Mouse (Mus musculus): Measurements from ENCODE around the gene Gm5458. TPM values are rescaled to one million over a fixed set of nuclear protein-coding genes. Genes with fewer than 3 reads are reported as not detected.
"Not testable (repeated sequence)": the region's sequence is repeated elsewhere in the genome, so short reads cannot be mapped to it uniquely, and the experiment has no call there.

Gm5458 gene
- not detected in 2 replicates for polyA plus RNA-seq (2015; fragmentation: Nextera tagmentation; extraction: Ambion mirVana)

GRCm38 (mm10) chr14:19602481-19602880 lies at the start of gene Gm5458:
TSS of gene Gm5458 (minus strand) at chr14:19602581.
- not testable (repeated sequence) for DNase-seq (ENCODE audit: low spot score); H3K27ac ChIP-seq (ENCODE audit: low read length); H3K4me3 ChIP-seq (ENCODE audit: low read depth, low read length); H3K9ac ChIP-seq (replicated peaks; ENCODE audit: low read depth); H3K9me3 ChIP-seq (ENCODE audit: low read length); H3K4me2 ChIP-seq (replicated peaks; ENCODE audit: low read depth, low read length); H3K4me1 ChIP-seq (ENCODE audit: insufficient read depth, low read depth, low read length); H3K27me3 ChIP-seq (replicated peaks; ENCODE audit: insufficient read depth, low read length); H3K36me3 ChIP-seq (ENCODE audit: insufficient read depth, low read length); ATAC-seq
- 75% methylated on average over 1 of the region's 2 CpGs for WGBS

GRCm38 (mm10) chr14:19646232-19646631 lies 43.9 kb upstream of the Gm5458 start:
- no peaks in the 10 kb centered on the region for H3K9me3 ChIP-seq (ENCODE audit: low read length)
- H3K36me3 ChIP-seq (ENCODE audit: insufficient read depth, low read length), result no peaks in the 10 kb centered on the region
- no peak overlapping the region for H3K9ac ChIP-seq (replicated peaks; ENCODE audit: low read depth)
- no peak overlapping the region for H3K4me3 ChIP-seq (ENCODE audit: low read depth, low read length)
- no peaks in the 10 kb centered on the region for H3K4me1 ChIP-seq (ENCODE audit: insufficient read depth, low read depth, low read length)
- DNase-seq (ENCODE audit: low spot score), result no peak
- H3K4me2 ChIP-seq (replicated peaks; ENCODE audit: low read depth, low read length), result no peak overlapping the region
- H3K27ac ChIP-seq (ENCODE audit: low read length), result no peak overlapping the region
- no peak for TF ChIP-seq CTCF (IDR thresholded peaks at IDR 0.05)
- no peak for TF ChIP-seq EP300 (IDR thresholded peaks at IDR 0.05)
- no peaks in the 10 kb centered on the region for H3K27me3 ChIP-seq (replicated peaks; ENCODE audit: insufficient read depth, low read length)
- 73% methylated on average over 3 of the region's 3 CpGs for WGBS
- ATAC-seq, result no peak

GRCm38 (mm10) chr14:19584804-19585667 lies 17.3 kb downstream of the Gm5458 start, which contains the start of gene Gm2237:
TSS of gene Gm2237 (minus strand) at chr14:19585135.
- H3K9ac ChIP-seq (replicated peaks; ENCODE audit: low read depth); ATAC-seq; H3K27me3 ChIP-seq (replicated peaks; ENCODE audit: insufficient read depth, low read length); H3K36me3 ChIP-seq (ENCODE audit: insufficient read depth, low read length); H3K4me1 ChIP-seq (ENCODE audit: insufficient read depth, low read depth, low read length); H3K27ac ChIP-seq (ENCODE audit: low read length); H3K9me3 ChIP-seq (ENCODE audit: low read length): not testable (repeated sequence)
- H3K4me3 ChIP-seq (ENCODE audit: low read depth, low read length), result peak within 1 kb of the TSS; percentile 26
- 0% methylated on average over 4 of the region's 62 CpGs for WGBS
- DNase-seq (ENCODE audit: low spot score), result peak; percentile 13
- H3K4me2 ChIP-seq (replicated peaks; ENCODE audit: low read depth, low read length), result peak within 1 kb of the TSS; percentile 50

GRCm38 (mm10) chr14:19549863-19550262 lies 52.5 kb downstream of the Gm5458 start, which contains the start of gene Gm2244:
TSS of gene Gm2244 (minus strand) at chr14:19549963.
- H3K27ac ChIP-seq (ENCODE audit: low read length); H3K4me3 ChIP-seq (ENCODE audit: low read depth, low read length); ATAC-seq; H3K4me2 ChIP-seq (replicated peaks; ENCODE audit: low read depth, low read length); H3K4me1 ChIP-seq (ENCODE audit: insufficient read depth, low read depth, low read length); DNase-seq (ENCODE audit: low spot score); H3K9me3 ChIP-seq (ENCODE audit: low read length); H3K9ac ChIP-seq (replicated peaks; ENCODE audit: low read depth); H3K27me3 ChIP-seq (replicated peaks; ENCODE audit: insufficient read depth, low read length); H3K36me3 ChIP-seq (ENCODE audit: insufficient read depth, low read length): not testable (repeated sequence)
- 100% methylated on average over 1 of the region's 3 CpGs for WGBS

Other genes starting within 250 kb of the Gm5458 start
- gene Gm21738, start 183.7 kb downstream of the Gm5458 start, polyA plus RNA-seq (2015; fragmentation: Nextera tagmentation; extraction: Ambion mirVana), result 2.7 and 3.0 TPM in 2 replicates
- not detected in 2 replicates for gene Gm2244, start 52.6 kb downstream of the Gm5458 start, polyA plus RNA-seq (2015; fragmentation: Nextera tagmentation; extraction: Ambion mirVana)
- 0.68 and 0.76 TPM in 2 replicates for gene Gm2237, start 17.4 kb downstream of the Gm5458 start, polyA plus RNA-seq (2015; fragmentation: Nextera tagmentation; extraction: Ambion mirVana)
- gene Nid2, start 148.7 kb upstream of the Gm5458 start, polyA plus RNA-seq (2015; fragmentation: Nextera tagmentation; extraction: Ambion mirVana), result 39.0 and 40.4 TPM in 2 replicates
- 137 and 138 TPM in 2 replicates for gene Rtraf, start 221.2 kb upstream of the Gm5458 start, polyA plus RNA-seq (2015; fragmentation: Nextera tagmentation; extraction: Ambion mirVana)